Mouse (Mus musculus) midbrain, embryonic 12.5 days (tissue): Measurements from ENCODE around the gene Olfr221. TPM values are rescaled to one million over a fixed set of nuclear protein-coding genes. Genes with fewer than 3 reads are reported as not detected.

Experiments
- ATAC-seq: fragments of 200-750 bp; cut with Nextera tagmentation; 2 replicates; pipeline ENCODE4 v1.8.0; 2017; ENCODE audit warnings: low read depth, moderate TSS enrichment, moderate library complexity; ENCODE audit not compliant: low FRiP score
- H3K27ac ChIP-seq: fragments of 300-500 bp; sonication (generic); replicated peaks from 2 replicates; pipeline ENCODE4 v1.5.1; 2016; ENCODE audit warnings: mild to moderate bottlenecking
- H3K27me3 ChIP-seq: fragments of 300-500 bp; sonication (generic); 2 replicates; pipeline ENCODE4 v1.6.1; 2016; ENCODE audit warnings: mild to moderate bottlenecking
- H3K36me3 ChIP-seq: fragments of 300-500 bp; sonication (generic); 2 replicates; pipeline ENCODE4 v1.6.1; 2016
- H3K4me1 ChIP-seq: fragments of 300-500 bp; sonication (generic); 2 replicates; pipeline ENCODE4 v1.6.1; 2016
- H3K4me2 ChIP-seq: fragments of 300-500 bp; sonication (generic); replicated peaks from 2 replicates; pipeline ENCODE4 v1.6.1; 2016; ENCODE audit warnings: mild to moderate bottlenecking, moderate library complexity
- H3K4me3 ChIP-seq: fragments of 300-500 bp; sonication (generic); 2 replicates; pipeline ENCODE4 v1.5.1; 2016; ENCODE audit warnings: mild to moderate bottlenecking
- H3K9ac ChIP-seq: fragments of 300-500 bp; sonication (generic); replicated peaks from 2 replicates; pipeline ENCODE4 v1.6.1; 2016; ENCODE audit warnings: mild to moderate bottlenecking, moderate library complexity
- H3K9me3 ChIP-seq: fragments of 300-500 bp; sonication (generic); 2 replicates; pipeline ENCODE4 v1.6.1; 2016; ENCODE audit warnings: mild to moderate bottlenecking
- WGBS: fragments of 180-500 bp; shearing (Covaris S2); methylation state at CpG from one replicate; pipeline ENCODE4 v1.1.7; 2016; 5-methylcytosine and 5-hydroxymethylcytosine counted together
- polyA plus RNA-seq: library from polyadenylated mRNA; unstranded; fragments of >200 nt; fragmentation: Nextera tagmentation; extraction: Ambion mirVana; gene quantifications from 2 replicates; pipeline ENCODE4 v1.2.1, GENCODE M21; 2016

Olfr221 gene
- polyA plus RNA-seq, 1 experiment from 2014 or later = not detected

GRCm38 (mm10) chr14:52010446-52011111, 31.7 kb downstream of the Olfr221 start:
- H3K27ac ChIP-seq = peak overlapping the region; percentile 100
- H3K27me3 ChIP-seq = no peaks in the 10 kb centered on the region
- H3K4me3 ChIP-seq = peak overlapping the region; percentile 77
- 1% methylated on average over 9 of the region's 9 CpGs for WGBS
- H3K36me3 ChIP-seq = peaks cover 35% of the 10 kb centered on the region
- H3K4me1 ChIP-seq = peaks cover 74% of the 10 kb centered on the region
- H3K9me3 ChIP-seq = no peaks in the 10 kb centered on the region
- peak overlapping the region; percentile 79 for H3K4me2 ChIP-seq
- peak overlapping the region; percentile 99 for H3K9ac ChIP-seq
- peak; percentile 87 for ATAC-seq

GRCm38 (mm10) chr14:52009841-52010240, 32.4 kb downstream of the Olfr221 start:
- Histone ChIP-seq H3K27me3 (no peaks in the 10 kb centered on the region), H3K36me3 (peaks cover 41% of the 10 kb centered on the region), H3K4me1 (peaks cover 77% of the 10 kb centered on the region), H3K4me2 (peak overlapping the region; percentile 79), H3K9me3 (no peaks in the 10 kb centered on the region), H3K27ac (peak overlapping the region; percentile 100), H3K9ac (peak overlapping the region; percentile 67), H3K4me3 (peak overlapping the region; percentile 77)
- ATAC-seq = no peak
- WGBS = 25% methylated on average over 6 of the region's 6 CpGs

- peak overlapping the region; percentile 67 for H3K9ac ChIP-seq
- peaks cover 43% of the 10 kb centered on the region for H3K36me3 ChIP-seq
- ATAC-seq = no peak
- WGBS = 26% methylated on average over 26 of the region's 26 CpGs
- peak overlapping the region; percentile 77 for H3K4me3 ChIP-seq
- H3K4me2 ChIP-seq = peak overlapping the region; percentile 79
- no peaks in the 10 kb centered on the region for H3K9me3 ChIP-seq
- peak overlapping the region; percentile 100 for H3K27ac ChIP-seq
- peaks cover 81% of the 10 kb centered on the region for H3K4me1 ChIP-seq
- H3K27me3 ChIP-seq = no peaks in the 10 kb centered on the region
Observed at GRCm38 (mm10) chr14:52009361-52009760, 32.9 kb downstream of the Olfr221 start.

GRCm38 (mm10) chr14:52008321-52009203, 33.7 kb downstream of the Olfr221 start:
- peak overlapping the region; percentile 100 for H3K27ac ChIP-seq
- peaks cover 44% of the 10 kb centered on the region for H3K36me3 ChIP-seq
- peak; percentile 14; the same call in 1 of the 2 replicates for ATAC-seq
- H3K4me3 ChIP-seq = peak overlapping the region; percentile 77
- H3K27me3 ChIP-seq = no peaks in the 10 kb centered on the region
- no peaks in the 10 kb centered on the region for H3K9me3 ChIP-seq
- H3K4me2 ChIP-seq = peak overlapping the region; percentile 79
- H3K9ac ChIP-seq = peak overlapping the region; percentile 67
- 50% methylated on average over 38 of the region's 38 CpGs for WGBS
- peaks cover 89% of the 10 kb centered on the region for H3K4me1 ChIP-seq

- no peak overlapping the region for H3K27ac ChIP-seq
- peaks cover 78% of the 10 kb centered on the region for H3K4me1 ChIP-seq
- ATAC-seq = no peak
- H3K36me3 ChIP-seq = peaks cover 62% of the 10 kb centered on the region
- H3K9ac ChIP-seq = no peak overlapping the region
- H3K9me3 ChIP-seq = no peaks in the 10 kb centered on the region
- H3K27me3 ChIP-seq = no peaks in the 10 kb centered on the region
- no peak overlapping the region for H3K4me3 ChIP-seq
- WGBS = 95% methylated on average over 23 of the region's 23 CpGs
- H3K4me2 ChIP-seq = no peak overlapping the region
Observed at GRCm38 (mm10) chr14:52006771-52007170, 35.5 kb downstream of the Olfr221 start.

GRCm38 (mm10) chr14:52006241-52006640, 36.0 kb downstream of the Olfr221 start:
- Histone ChIP-seq H3K4me2 (no peak overlapping the region), H3K4me3 (no peak overlapping the region), H3K9ac (no peak overlapping the region), H3K9me3 (no peaks in the 10 kb centered on the region), H3K36me3 (peaks cover 63% of the 10 kb centered on the region), H3K27ac (no peak overlapping the region), H3K4me1 (peaks cover 72% of the 10 kb centered on the region), H3K27me3 (no peaks in the 10 kb centered on the region)
- WGBS = 75% methylated on average over 8 of the region's 8 CpGs
- ATAC-seq = no peak

- Histone ChIP-seq H3K27me3 (no peaks in the 10 kb centered on the region), H3K36me3 (peaks cover 68% of the 10 kb centered on the region), H3K4me2 (no peak overlapping the region), H3K4me1 (peaks cover 67% of the 10 kb centered on the region), H3K9ac (no peak overlapping the region), H3K4me3 (no peak overlapping the region), H3K27ac (0 out of 2 replicates have a peak overlapping the region, but pooled peaks have one; percentile 0), H3K9me3 (no peaks in the 10 kb centered on the region)
- ATAC-seq = no peak
- 85% methylated on average over 6 of the region's 6 CpGs for WGBS
Observed at GRCm38 (mm10) chr14:52005616-52006015, 36.6 kb downstream of the Olfr221 start.

- peaks cover 66% of the 10 kb centered on the region for H3K4me1 ChIP-seq
- 67% methylated on average over 7 of the region's 7 CpGs for WGBS
- no peak overlapping the region for H3K4me2 ChIP-seq
- peaks cover 73% of the 10 kb centered on the region for H3K36me3 ChIP-seq
- no peak overlapping the region for H3K4me3 ChIP-seq
- ATAC-seq = no peak
- H3K9me3 ChIP-seq = no peaks in the 10 kb centered on the region
- H3K27ac ChIP-seq = peak overlapping the region; percentile 90
- peak overlapping the region; percentile 3; the same call in 1 of the 2 replicates for H3K9ac ChIP-seq
- no peaks in the 10 kb centered on the region for H3K27me3 ChIP-seq
Observed at GRCm38 (mm10) chr14:52005141-52005540, 37.1 kb downstream of the Olfr221 start.

GRCm38 (mm10) chr14:52003981-52004495, 38.2 kb downstream of the Olfr221 start:
- peaks cover 55% of the 10 kb centered on the region for H3K4me1 ChIP-seq
- H3K4me2 ChIP-seq = peak overlapping the region; percentile 48
- H3K9me3 ChIP-seq = no peaks in the 10 kb centered on the region
- WGBS = 9% methylated on average over 16 of the region's 16 CpGs
- H3K9ac ChIP-seq = peak overlapping the region; percentile 39
- H3K27ac ChIP-seq = peak overlapping the region; percentile 90
- peak overlapping the region; percentile 20; the same call in 1 of the 2 replicates for H3K4me3 ChIP-seq
- H3K27me3 ChIP-seq = no peaks in the 10 kb centered on the region
- H3K36me3 ChIP-seq = peaks cover 77% of the 10 kb centered on the region
- ATAC-seq = peak; percentile 81

- no peak overlapping the region for H3K27ac ChIP-seq
- H3K27me3 ChIP-seq = 0 out of 2 replicates have a peak, but pooled peaks cover 3% of the 10 kb centered on the region
- no peaks in the 10 kb centered on the region for H3K9me3 ChIP-seq
- WGBS = 90% methylated on average over 14 of the region's 14 CpGs
- H3K36me3 ChIP-seq = peaks cover 90% of the 10 kb centered on the region
- 0 out of 2 replicates have a peak, but pooled peaks cover 5% of the 10 kb centered on the region for H3K4me1 ChIP-seq
- H3K9ac ChIP-seq = no peak overlapping the region
- H3K4me3 ChIP-seq = no peak overlapping the region
- no peak overlapping the region for H3K4me2 ChIP-seq
- ATAC-seq = no peak
Observed at GRCm38 (mm10) chr14:51997483-51997882, 44.8 kb downstream of the Olfr221 start.

- peaks cover 90% of the 10 kb centered on the region for H3K36me3 ChIP-seq
- peak; percentile 14; the same call in 1 of the 2 replicates for ATAC-seq
Observed at GRCm38 (mm10) chr14:51996866-51997265, 45.4 kb downstream of the Olfr221 start.

More at GRCm38 (mm10) chr14:51996866-51997265, 45.4 kb downstream of the Olfr221 start:
- Histone ChIP-seq H3K27ac (no peak overlapping the region; the same call in 1 of the 2 replicates), H3K9me3 (no peaks in the 10 kb centered on the region), H3K9ac (no peak overlapping the region), H3K4me3 (no peak overlapping the region), H3K4me2 (no peak overlapping the region), H3K4me1 (0 out of 2 replicates have a peak, but pooled peaks cover 5% of the 10 kb centered on the region), H3K27me3 (0 out of 2 replicates have a peak, but pooled peaks cover 3% of the 10 kb centered on the region)
- WGBS = 71% methylated on average over 17 of the region's 17 CpGs
